Mouse (Mus musculus) ES-E14 (cell line): ENCODE results near the gene Bicdl1. TPM values are rescaled to one million over a fixed set of nuclear protein-coding genes. Genes with fewer than 3 reads are reported as not detected.

Source experiments
- DNase-seq: peaks from one replicate; pipeline ENCODE4 v3.0.0-alpha.2; 2013; ENCODE audit warnings: low read depth, low spot score
- H3K27ac ChIP-seq: 2 replicates; pipeline ENCODE4 v1.5.1; 2012; ENCODE audit warnings: low read depth, mild to moderate bottlenecking, low read length, moderate library complexity, mixed read lengths; ENCODE audit not compliant: poor library complexity, insufficient read depth, severe bottlenecking
- H3K36me3 ChIP-seq: 2 replicates; pipeline ENCODE4 v1.6.1; 2012; ENCODE audit warnings: mild to moderate bottlenecking, low read length, moderate library complexity, mixed read lengths; ENCODE audit not compliant: control insufficient read depth, poor library complexity, insufficient read depth, severe bottlenecking
- H3K4me1 ChIP-seq, 2 experiments: fragments of 150-350 bp in 1 of 2; sonication (generic) in 1 of 2; 2 replicates each; pipeline ENCODE4 v1.6.1; 2012; ENCODE audit warnings: low read length in 2 of 2, mild to moderate bottlenecking in 1 of 2, mixed read lengths in 1 of 2; ENCODE audit not compliant: control insufficient read depth in 2 of 2, insufficient read depth in 2 of 2, poor library complexity in 1 of 2
- H3K4me3 ChIP-seq, 2 experiments: fragments of 150-350 bp in 1 of 2; sonication (generic) in 1 of 2; 2 replicates each; pipeline ENCODE4 v1.5.1; 2012; ENCODE audit warnings: low read length in 2 of 2, low read depth in 1 of 2, mild to moderate bottlenecking in 1 of 2, mixed read lengths in 1 of 2; ENCODE audit not compliant: insufficient read depth in 1 of 2, poor library complexity in 1 of 2, severe bottlenecking in 1 of 2
- H3K9ac ChIP-seq: 2 replicates; pipeline ENCODE4 v1.6.1; 2012; ENCODE audit warnings: low read depth, mild to moderate bottlenecking, low read length, mixed read lengths; ENCODE audit not compliant: poor library complexity, insufficient read depth, severe bottlenecking
- H3K9me3 ChIP-seq: fragments of 150-350 bp; sonication (generic); 2 replicates; pipeline ENCODE4 v1.6.1; 2012; ENCODE audit warnings: low read depth, mild to moderate bottlenecking, low read length; ENCODE audit not compliant: control insufficient read depth, insufficient read depth
- CHD2 ChIP-seq: IDR thresholded peaks from 2 replicates; pipeline ENCODE4 v1.6.1; 2014; ENCODE audit warnings: mild to moderate bottlenecking, low read depth, low read length, inconsistent platforms
- HCFC1 ChIP-seq: IDR thresholded peaks from 2 replicates; pipeline ENCODE4 v1.6.1; 2012; ENCODE audit warnings: low read length, inconsistent platforms, borderline replicate concordance; ENCODE audit not compliant: insufficient read depth
- MAFK ChIP-seq: IDR thresholded peaks from 2 replicates; pipeline ENCODE4 v1.6.1; 2014; ENCODE audit warnings: mild to moderate bottlenecking, low read depth, low read length, inconsistent platforms; ENCODE audit not compliant: insufficient read depth
- ZC3H11A ChIP-seq: IDR thresholded peaks from 2 replicates; pipeline ENCODE4 v1.6.1; 2012; ENCODE audit warnings: low read depth, mild to moderate bottlenecking, inconsistent platforms, low read length, borderline replicate concordance
- ZNF384 ChIP-seq: IDR thresholded peaks from 2 replicates; pipeline ENCODE4 v1.6.1; 2012; ENCODE audit warnings: low read depth, low read length, inconsistent platforms
- in situ Hi-C, 2 experiments: fragments of 600-800 bp; cut with MboI; formaldehyde crosslinking; loops; one replicate each; pipeline ENCODE4 v1.15.1; 2025; ENCODE audit warnings: low sequenced_read_pairs in 2 of 2, inconsistent platforms in 1 of 2; ENCODE audit not compliant: unreplicated experiment in 2 of 2
- total RNA-seq: library from RNA; depleted of rRNA; stranded (reverse); fragments of 300-350 nt; gene quantifications from 2 replicates; pipeline ENCODE4 v1.2.3, GENCODE M21; 2012

The Bicdl1 gene
- total RNA-seq, 1 experiment: 18.5 TPM

DNA sequence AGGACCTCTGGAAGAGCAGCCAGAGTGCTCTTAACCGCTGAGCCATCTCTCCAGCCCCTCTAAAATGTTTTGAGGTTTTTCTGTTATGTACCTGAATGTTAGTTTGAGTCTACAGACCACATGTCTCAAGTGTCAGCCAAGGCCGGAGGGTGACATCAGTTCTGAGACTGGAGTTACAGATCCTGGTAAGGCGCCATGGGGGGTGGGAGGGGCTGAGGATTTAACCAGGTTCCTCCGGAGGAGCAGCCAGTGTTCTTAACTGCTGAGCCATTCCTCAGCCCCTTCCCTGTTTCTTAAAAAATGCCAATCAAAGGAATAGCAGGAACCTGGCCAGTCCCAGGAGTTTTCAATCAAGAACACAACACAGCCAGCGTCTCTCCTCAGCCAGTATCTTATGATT, 101.1 kb downstream of the Bicdl1 start:
- Histone ChIP-seq H3K9ac (peak overlapping the region; percentile 24; the same call in 1 of the 2 replicates), H3K27ac (no peak overlapping the region), H3K4me3 (peak overlapping the region in 1 of 2 experiments; percentile 72; a peak in 3 of 4 replicates), H3K4me1 (peaks cover 0 to 12% of the 10 kb centered on the region in 2 experiments; a peak in 3 of 4 replicates), H3K36me3 (peaks cover 5% of the 10 kb centered on the region; the same call in 1 of the 2 replicates), H3K9me3 (no peaks in the 10 kb centered on the region)
- in situ Hi-C loops: no loop called here
- TF ChIP-seq CHD2 (no peak), ZC3H11A (no peak), MAFK (no peak), ZNF384 (no peak), HCFC1 (no peak)
- DNase-seq: no peak

GRCm38 (mm10) chr5:115629672-115630071, 101.7 kb downstream of the Bicdl1 start:
- H3K4me3 ChIP-seq: no peak overlapping the region
- no peak overlapping the region for H3K9ac ChIP-seq
- H3K9me3 ChIP-seq: no peaks in the 10 kb centered on the region
- DNase-seq: no peak
- no peak overlapping the region for H3K27ac ChIP-seq
- peaks cover 3% of the 10 kb centered on the region; the same call in 1 of the 2 replicates for H3K36me3 ChIP-seq
- in situ Hi-C loops: no loop called here
- no peak for TF ChIP-seq MAFK
- no peak for TF ChIP-seq ZNF384
- no peak for TF ChIP-seq ZC3H11A
- no peak for TF ChIP-seq CHD2
- no peak for TF ChIP-seq HCFC1
- H3K4me1 ChIP-seq: peaks cover 0 to 9% of the 10 kb centered on the region in 2 experiments; a peak in 2 of 4 replicates

DNA sequence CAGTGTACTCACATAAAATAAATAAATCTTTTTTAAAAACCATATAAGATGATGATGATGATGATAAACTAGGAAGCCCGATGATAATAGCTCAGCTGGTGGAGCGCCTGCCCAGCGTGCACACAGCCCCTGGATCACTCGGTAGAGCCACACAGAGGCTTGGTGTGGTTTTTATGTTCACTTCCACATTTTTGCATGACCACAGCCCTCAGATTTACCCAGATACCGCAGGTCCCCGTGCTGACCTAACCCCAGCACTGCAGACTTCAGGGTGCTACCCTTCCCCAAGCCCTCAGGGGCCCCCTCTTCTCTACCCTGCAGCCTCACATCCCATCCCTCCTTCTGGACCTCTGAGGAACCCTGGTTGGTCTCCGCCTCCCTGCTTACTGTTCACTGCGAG, 103.3 kb downstream of the Bicdl1 start:
- no peak for TF ChIP-seq ZNF384
- no peak for TF ChIP-seq MAFK
- TF ChIP-seq ZC3H11A: no peak
- in situ Hi-C loops: no loop called here
- Histone ChIP-seq H3K27ac (no peak overlapping the region), H3K9me3 (no peaks in the 10 kb centered on the region), H3K4me3 (no peak overlapping the region), H3K4me1 (peaks cover 0 to 6% of the 10 kb centered on the region in 2 experiments; a peak in 2 of 4 replicates), H3K36me3 (no peaks in the 10 kb centered on the region; the same call in 1 of the 2 replicates), H3K9ac (no peak overlapping the region)
- DNase-seq: no peak

- no peak overlapping the region for H3K4me3 ChIP-seq
- H3K9ac ChIP-seq: no peak overlapping the region
- no peak for TF ChIP-seq ZC3H11A
- no peak for TF ChIP-seq HCFC1
- no peak for TF ChIP-seq MAFK
- TF ChIP-seq CHD2: no peak
- no peak for TF ChIP-seq ZNF384
- H3K4me1 ChIP-seq: peaks cover 0 to 3% of the 10 kb centered on the region in 2 experiments; a peak in 1 of 4 replicates
- peaks cover 7% of the 10 kb centered on the region for H3K36me3 ChIP-seq
- H3K9me3 ChIP-seq: no peaks in the 10 kb centered on the region
- H3K27ac ChIP-seq: no peak overlapping the region
- no peak for DNase-seq
- in situ Hi-C loops: no loop called here
Observed at GRCm38 (mm10) chr5:115626237-115626886, 105.1 kb downstream of the Bicdl1 start.
